Mouse (Mus musculus) central nervous system, embryonic 14 days (tissue): ENCODE results near the gene Map3k11. TPM values are rescaled to one million over a fixed set of nuclear protein-coding genes. Genes with fewer than 3 reads are reported as not detected.

Experiments
- polyA plus RNA-seq: library from polyadenylated mRNA; depleted of rRNA; stranded (reverse); fragments of >200 nt; gene quantifications from 2 replicates; pipeline ENCODE4 v1.2.3, GENCODE M21; 2012; rRNA removed

Map3k11 gene
- polyA plus RNA-seq, result 20.8 and 24.0 TPM in 2 replicates

GRCm38 (mm10) chr19:5688200-5689087, at the start of gene Map3k11, which contains the start of gene Pcnx3:
TSS of gene Map3k11 (plus strand) at chr19:5688742.
TSS of gene Pcnx3 (minus strand) at chr19:5688908.

GRCm38 (mm10) chr19:5662981-5663913, 25.3 kb upstream of the Map3k11 start, which contains the start of gene Sipa1:
TSS of gene Sipa1 (minus strand) at chr19:5663707.

GRCm38 (mm10) chr19:5704163-5704800, 15.7 kb downstream of the Map3k11 start, which contains the start of gene Kcnk7:
TSS of gene Kcnk7 (plus strand) at chr19:5704367.

GRCm38 (mm10) chr19:5725767-5726515, 37.4 kb downstream of the Map3k11 start, which contains the start of gene Ehbp1l1:
TSS of gene Ehbp1l1 (minus strand) at chr19:5726317.

GRCm38 (mm10) chr19:5729444-5729815, 40.9 kb downstream of the Map3k11 start, which contains the start of gene Fam89b:
TSS of gene Fam89b (minus strand) at chr19:5729653.

GRCm38 (mm10) chr19:5740320-5741317, 52.1 kb downstream of the Map3k11 start, which contains the start of gene Ltbp3:
TSS of gene Ltbp3 (plus strand) at chr19:5740904.

Other genes with a start within 250 kb of the Map3k11 start
- 0.05 TPM in 1 of 2 replicates, not detected in the other for gene Fosl1, start 241.2 kb upstream of the Map3k11 start, polyA plus RNA-seq
- 10.6 and 11.6 TPM in 2 replicates for gene Ccdc85b, start 230.8 kb upstream of the Map3k11 start, polyA plus RNA-seq
- gene Fibp, start 228.1 kb upstream of the Map3k11 start, polyA plus RNA-seq, result 216 and 221 TPM in 2 replicates
- 2.6 and 2.7 TPM in 2 replicates for gene Ctsw, start 220.2 kb upstream of the Map3k11 start, polyA plus RNA-seq
- gene Efemp2, start 214.8 kb upstream of the Map3k11 start, polyA plus RNA-seq, result 50.0 and 85.2 TPM in 2 replicates
- 57.1 and 64.2 TPM in 2 replicates for gene Mus81, start 200.3 kb upstream of the Map3k11 start, polyA plus RNA-seq
- 1,583 and 1,664 TPM in 2 replicates for gene Cfl1, start 198.3 kb upstream of the Map3k11 start, polyA plus RNA-seq
- gene 1700020D05Rik, start 185.0 kb upstream of the Map3k11 start, polyA plus RNA-seq, result 3.8 and 4.0 TPM in 2 replicates
- gene Snx32, start 178.2 kb upstream of the Map3k11 start, polyA plus RNA-seq, result 103 and 108 TPM in 2 replicates
- gene Ovol1, start 128.1 kb upstream of the Map3k11 start, polyA plus RNA-seq, result 0.05 and 0.56 TPM in 2 replicates
- gene Ap5b1, start 120.7 kb upstream of the Map3k11 start, polyA plus RNA-seq, result 2.4 and 2.5 TPM in 2 replicates
- gene Rnaseh2c, start 86.9 kb upstream of the Map3k11 start, polyA plus RNA-seq, result 90.9 and 107 TPM in 2 replicates
- 155 and 159 TPM in 2 replicates for gene Kat5, start 78.5 kb upstream of the Map3k11 start, polyA plus RNA-seq
- gene Rela, start 51.3 kb upstream of the Map3k11 start, polyA plus RNA-seq, result 38.6 and 41.9 TPM in 2 replicates
- gene Sipa1, start 25.0 kb upstream of the Map3k11 start, polyA plus RNA-seq, result 25.8 and 34.4 TPM in 2 replicates
- gene Pcnx3, start 166 bp downstream of the Map3k11 start, polyA plus RNA-seq, result 80.3 and 94.9 TPM in 2 replicates
- gene Kcnk7, start 15.6 kb downstream of the Map3k11 start, polyA plus RNA-seq, result 0.05 and 0.21 TPM in 2 replicates
- 25.1 and 28.3 TPM in 2 replicates for gene Ehbp1l1, start 37.6 kb downstream of the Map3k11 start, polyA plus RNA-seq
- gene Fam89b, start 40.9 kb downstream of the Map3k11 start, polyA plus RNA-seq, result 241 and 283 TPM in 2 replicates
- 64.1 and 102 TPM in 2 replicates for gene Ltbp3, start 52.2 kb downstream of the Map3k11 start, polyA plus RNA-seq
- 121 and 140 TPM in 2 replicates for gene Scyl1, start 82.7 kb downstream of the Map3k11 start, polyA plus RNA-seq
- gene Frmd8, start 186.5 kb downstream of the Map3k11 start, polyA plus RNA-seq, result 16.1 and 16.6 TPM in 2 replicates
- 3.5 and 4.1 TPM in 2 replicates for gene Slc25a45, start 189.1 kb downstream of the Map3k11 start, polyA plus RNA-seq
- 13.9 and 15.5 TPM in 2 replicates for gene Tigd3, start 205.4 kb downstream of the Map3k11 start, polyA plus RNA-seq
- gene Dpf2, start 224.3 kb downstream of the Map3k11 start, polyA plus RNA-seq, result 193 and 198 TPM in 2 replicates
- gene Cdc42ep2, start 236.1 kb downstream of the Map3k11 start, polyA plus RNA-seq, result 9.7 and 12.1 TPM in 2 replicates